Mouse (Mus musculus) layer of hippocampus, postnatal 25 days (tissue): ENCODE measurements around the gene A630023A22Rik. TPM values are rescaled to one million over a fixed set of nuclear protein-coding genes. Genes with fewer than 3 reads are reported as not detected.

Experiments used
- DNase-seq, 2 experiments: peaks; one replicate each; pipeline ENCODE4 v3.0.0; 2022; ENCODE audit warnings: mixed read lengths in 2 of 2, low spot score in 1 of 2; ENCODE audit errors: extremely low spot score in 1 of 2
- total RNA-seq, 2 experiments: library from RNA; stranded (reverse); gene quantifications; 2 replicates each; pipeline ENCODE4 v1.2.3; 2021

A630023A22Rik gene
- total RNA-seq, 2 experiments from 2014 or later, result not detected

DNA sequence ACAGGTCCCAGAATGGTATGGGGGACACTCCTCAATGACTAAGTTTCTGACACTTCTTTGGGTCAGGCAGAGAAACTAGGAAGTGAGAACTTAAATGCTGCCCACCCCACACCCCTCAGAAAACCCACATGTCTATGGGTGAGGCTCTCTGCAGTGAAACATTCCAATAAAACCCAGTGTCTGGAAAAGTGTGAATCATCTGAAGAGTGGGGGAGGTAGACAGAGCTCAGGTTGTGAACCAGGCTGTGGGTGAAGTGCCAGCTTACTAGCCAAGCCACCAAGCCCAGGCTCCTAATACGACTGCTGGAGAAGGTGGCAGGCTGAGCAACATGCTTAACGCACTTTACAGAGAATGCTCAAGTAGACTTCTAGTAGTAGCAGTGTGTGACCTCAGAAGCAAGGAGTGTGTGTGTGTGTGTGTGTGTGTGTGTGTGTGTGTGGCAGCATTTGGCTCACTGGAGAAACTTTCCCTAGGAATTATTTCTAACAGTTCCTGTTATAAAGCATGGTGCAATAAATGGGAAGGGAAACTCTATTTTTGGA, 14.6 kb downstream of the A630023A22Rik start:
- no peak for DNase-seq

DNA sequence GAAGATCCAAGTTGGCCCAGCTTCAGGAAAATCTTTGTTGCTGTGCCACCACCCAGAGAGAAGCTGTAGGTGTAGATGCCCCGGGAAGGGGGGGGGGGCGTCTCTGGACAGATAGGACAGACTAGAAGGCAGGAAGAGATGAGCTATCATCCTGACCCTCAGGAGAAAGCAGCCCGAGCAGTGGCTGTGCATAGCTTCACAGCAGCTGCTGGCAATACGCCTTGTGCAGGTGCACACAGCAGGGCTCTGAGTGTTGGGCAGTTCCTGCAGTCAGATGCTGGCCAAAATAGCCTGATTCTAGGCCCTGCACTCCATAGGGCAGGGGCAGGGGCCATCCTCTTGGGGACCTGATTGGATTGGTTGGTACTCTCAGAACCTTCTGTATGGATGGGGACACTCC, 15.7 kb downstream of the A630023A22Rik start:
- DNase-seq, result no peak

DNA sequence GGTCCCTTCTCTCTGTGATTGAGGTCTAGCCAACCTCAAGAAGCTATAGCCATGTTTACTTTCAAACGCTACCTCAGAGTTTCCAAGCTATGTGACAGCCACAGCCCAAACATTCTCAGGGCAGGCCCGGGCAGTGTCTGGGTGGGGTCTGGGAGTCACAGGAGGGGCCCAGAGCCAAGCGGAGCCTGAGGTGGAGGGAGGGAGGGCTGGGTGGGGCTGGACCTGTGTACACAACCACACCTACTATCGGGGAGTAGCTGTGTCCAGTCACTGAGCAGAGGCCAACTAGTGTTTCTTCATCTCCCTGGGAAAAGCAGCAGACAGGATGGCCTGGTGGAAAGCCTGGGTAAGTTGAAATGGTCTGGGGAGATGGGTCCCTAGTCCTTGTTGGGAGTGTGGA, 16.8 kb downstream of the A630023A22Rik start, which contains the start of gene Anxa8:
Gene Anxa8, plus strand, starts transcription at position 251 of the 400 bp plus-strand sequence.
- no peak for DNase-seq

DNA sequence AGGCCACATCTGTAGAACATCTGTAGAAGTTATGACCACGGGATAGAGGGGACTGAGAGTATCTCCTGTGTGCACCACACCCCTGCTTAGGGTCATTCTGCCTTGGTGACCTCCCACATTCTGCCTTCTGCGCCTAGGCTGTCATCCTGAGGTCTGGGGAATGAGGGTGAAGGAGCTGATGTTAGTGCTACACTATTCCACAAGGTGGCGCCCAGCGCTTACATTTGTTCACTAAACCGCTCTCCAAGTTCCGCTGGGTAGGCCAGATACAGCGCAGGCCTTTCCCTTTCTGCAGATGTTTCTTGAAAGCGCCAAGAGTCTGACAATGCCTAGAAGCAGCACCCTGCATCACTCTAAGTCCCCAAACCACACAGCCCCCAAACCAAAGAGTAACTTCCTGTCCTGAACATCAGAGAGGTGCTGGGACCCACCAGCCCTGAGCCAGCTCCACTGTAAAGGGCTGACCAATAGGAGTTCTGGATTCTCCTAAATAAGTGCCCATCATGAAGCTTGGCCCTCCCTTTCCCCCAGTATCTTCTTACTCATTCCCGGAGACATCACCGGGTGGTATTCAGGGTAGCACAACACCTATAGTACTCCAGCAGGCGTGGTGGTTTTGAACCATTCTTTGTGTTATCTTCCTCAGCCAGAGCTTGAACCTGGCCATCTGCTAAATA, 22.1 kb downstream of the A630023A22Rik start:
- peak; percentile 44 to 79 for DNase-seq

- DNase-seq, result no peak
Measured at GRCm38 (mm10) chr14:34078293-34078692, 24.3 kb downstream of the A630023A22Rik start.

DNA sequence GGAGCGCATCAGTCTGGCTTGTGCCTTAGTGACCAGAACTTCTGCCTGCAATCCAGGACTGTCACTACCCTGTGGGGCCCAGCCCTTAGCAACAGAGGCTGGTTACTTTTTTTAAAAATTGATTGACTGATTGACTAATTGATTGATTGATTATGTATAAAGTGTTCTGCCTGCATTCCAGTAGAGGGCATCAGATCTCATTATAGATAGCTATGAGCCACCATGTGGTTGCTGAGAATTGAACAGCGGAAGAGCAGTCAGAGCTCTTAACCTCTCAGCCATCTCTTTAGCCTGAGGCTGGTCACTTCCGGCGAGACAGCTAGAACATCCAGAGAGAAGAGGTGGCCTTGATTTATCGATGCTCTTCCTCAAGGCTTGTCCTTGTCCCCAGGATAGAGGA, 25.3 kb downstream of the A630023A22Rik start:
- DNase-seq, result no peak

GRCm38 (mm10) chr14:34075346-34075745, 27.2 kb downstream of the A630023A22Rik start:
- no peak for DNase-seq

DNA sequence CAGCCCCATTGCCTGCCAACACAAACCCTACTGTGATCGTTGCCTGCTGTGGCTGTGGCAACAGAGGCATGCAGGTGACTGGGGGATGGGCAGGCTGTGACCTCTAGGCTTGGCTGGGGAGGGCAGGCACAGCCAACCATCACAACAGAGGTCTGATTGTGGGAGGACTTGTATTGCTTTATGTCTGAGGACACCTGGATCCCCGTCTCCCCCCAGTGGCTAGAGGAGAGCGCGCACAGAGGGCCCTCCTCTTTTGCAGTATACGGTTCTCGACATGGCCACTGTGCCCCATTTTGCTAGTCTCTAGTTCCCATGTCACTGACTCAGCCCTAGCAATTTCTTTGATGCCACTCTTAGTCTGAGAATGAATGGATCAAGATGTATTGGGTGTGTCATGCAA, 30.9 kb downstream of the A630023A22Rik start:
- no peak for DNase-seq

DNA sequence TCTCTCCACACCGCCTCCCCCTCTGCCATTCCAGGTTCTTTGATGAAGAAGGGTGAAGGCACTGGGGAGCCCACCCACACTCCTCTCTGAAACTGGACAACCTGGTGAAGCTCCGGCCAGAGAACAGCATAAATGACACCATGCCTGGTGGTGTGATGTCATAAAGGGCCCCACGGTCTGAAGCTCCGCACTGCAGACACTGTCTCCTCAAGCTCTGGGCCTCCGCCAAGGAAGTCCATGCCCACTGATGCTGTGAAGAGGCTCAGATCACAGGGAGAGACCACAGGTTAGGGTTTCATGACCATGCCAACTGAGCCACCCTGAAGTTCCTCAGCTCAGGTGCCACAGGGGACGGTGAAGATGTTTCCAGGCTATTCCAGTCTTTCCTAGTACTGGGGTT, 50.0 kb downstream of the A630023A22Rik start, which contains the start of gene Antxrl:
Gene Antxrl, plus strand, starts transcription at position 192 of the 400 bp plus-strand sequence.
- no peak for DNase-seq

- DNase-seq, result no peak
Measured at GRCm38 (mm10) chr14:34050101-34050779, 52.3 kb downstream of the A630023A22Rik start.

- DNase-seq, result no peak
Measured at GRCm38 (mm10) chr14:34043341-34043740, 59.2 kb downstream of the A630023A22Rik start.

DNA sequence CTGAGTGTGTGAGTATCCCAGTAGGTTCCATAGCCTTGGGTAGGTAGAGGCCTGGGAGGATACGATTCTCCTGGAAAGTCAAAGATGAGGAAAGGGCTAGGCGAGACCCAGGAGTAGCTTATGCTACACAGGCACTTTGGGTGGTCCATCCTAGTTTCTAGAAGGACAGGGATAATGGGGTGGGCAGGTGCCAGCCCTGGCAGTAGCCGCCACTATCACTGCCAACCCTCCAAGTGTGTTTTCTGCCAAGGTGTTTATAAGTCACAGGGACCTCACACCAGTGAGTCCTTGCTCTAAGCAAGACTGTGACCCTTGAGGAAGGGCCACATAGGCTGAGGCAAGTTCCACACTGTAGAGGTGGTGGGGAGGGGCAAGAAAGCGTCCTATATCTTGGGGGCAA, 61.3 kb downstream of the A630023A22Rik start:
- no peak for DNase-seq

GRCm38 (mm10) chr14:34033841-34034610, 68.5 kb downstream of the A630023A22Rik start:
- DNase-seq, result no peak

DNA sequence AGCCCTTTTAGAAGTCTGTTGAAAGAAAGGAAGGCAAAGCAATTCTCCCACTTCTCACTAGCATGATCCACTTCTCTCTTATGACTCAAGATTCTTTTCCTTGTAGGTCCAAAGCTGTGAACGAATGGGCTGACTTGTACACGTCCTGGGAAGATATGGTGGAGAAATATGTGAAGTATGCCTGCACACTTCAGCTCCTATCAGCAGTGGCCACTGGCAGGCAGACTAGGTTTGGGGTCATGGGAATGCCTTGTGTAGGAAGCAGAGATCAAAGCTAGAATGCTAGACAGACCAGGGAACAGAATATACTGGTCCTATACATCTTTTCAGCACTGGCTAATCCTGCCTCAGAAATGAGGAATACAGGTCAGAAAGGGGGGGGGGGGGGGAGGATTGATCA, 75.8 kb downstream of the A630023A22Rik start:
- DNase-seq, result no peak

DNA sequence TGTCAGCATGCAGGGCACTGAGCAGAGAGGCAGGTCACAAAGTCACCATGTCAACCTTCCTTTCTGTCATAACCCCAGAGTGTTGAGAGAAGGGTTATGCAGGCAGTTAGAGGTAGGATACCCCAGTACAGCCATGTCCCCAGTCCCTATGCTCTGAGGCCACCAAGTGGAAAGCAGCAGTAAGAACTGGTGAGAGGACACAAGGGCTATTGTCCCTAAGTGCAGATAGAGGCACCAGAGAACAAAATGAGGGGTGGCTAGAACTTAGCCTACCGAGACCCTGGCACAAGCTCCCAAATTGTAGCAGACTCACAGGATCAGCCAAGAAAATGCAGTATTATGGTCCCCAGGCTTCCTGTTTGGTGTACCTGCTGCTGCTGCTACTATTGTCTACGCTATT, 85.6 kb downstream of the A630023A22Rik start:
- no peak for DNase-seq

DNA sequence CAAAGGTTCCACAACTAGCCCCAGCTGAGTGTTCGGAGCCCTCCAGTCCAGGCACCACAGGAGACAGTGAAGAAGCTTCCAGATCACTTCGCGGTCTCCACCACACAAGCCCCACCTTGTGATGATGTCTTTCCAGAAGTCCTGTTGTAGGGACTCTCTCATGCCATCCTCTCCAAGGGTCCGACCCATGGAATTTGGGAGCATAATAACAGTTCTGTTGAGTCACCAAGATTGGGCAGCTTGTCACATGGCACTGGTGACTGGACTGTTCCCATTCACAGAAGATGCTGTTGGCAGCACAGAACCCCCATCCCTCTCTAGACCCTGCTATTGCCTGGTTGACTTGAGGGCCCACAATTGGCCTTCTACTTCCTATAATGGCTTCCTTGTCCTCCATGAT, 86.2 kb downstream of the A630023A22Rik start, which contains the start of gene Gm5460:
Gene Gm5460, plus strand, starts transcription at position 378 of the 400 bp plus-strand sequence.
- no peak for DNase-seq

GRCm38 (mm10) chr14:34015063-34015462, 87.5 kb downstream of the A630023A22Rik start, which contains the start of gene Gm30083:
Gene Gm30083 (minus strand): TSS chr14:34015182.
- DNase-seq, result no peak

GRCm38 (mm10) chr14:34002358-34002757, 100.2 kb downstream of the A630023A22Rik start:
- DNase-seq, result no peak

DNA sequence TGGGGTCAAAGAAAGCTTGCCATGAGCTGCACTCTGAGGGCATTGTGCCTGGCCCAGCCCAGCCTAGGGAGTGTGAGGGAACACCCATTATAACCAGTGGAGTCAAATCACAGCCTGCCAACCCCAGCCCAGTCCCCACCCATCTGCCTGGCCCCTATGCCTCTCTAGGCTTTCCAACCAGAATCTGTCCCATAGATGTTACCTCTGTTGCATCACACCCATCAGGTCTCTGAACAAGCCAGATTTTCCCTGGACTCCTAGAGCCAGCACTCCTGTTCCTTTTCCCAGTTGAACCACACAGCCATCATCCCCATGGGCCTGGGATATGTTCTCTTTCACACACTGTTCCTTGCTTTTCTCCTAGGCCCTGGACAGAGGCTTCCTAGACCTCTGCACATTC, 101.1 kb downstream of the A630023A22Rik start:
- DNase-seq, result no peak
